Mouse (Mus musculus) C2C12 (cell line): ENCODE data around the gene Cdk14. TPM values are rescaled to one million over a fixed set of nuclear protein-coding genes. Genes with fewer than 3 reads are reported as not detected.

Source experiments
- H3K27me3 ChIP-seq: one replicate; pipeline ENCODE4 v1.6.1; 2011; ENCODE audit not compliant: control insufficient read depth, insufficient read depth, insufficient read length
- H3K36me3 ChIP-seq: one replicate; pipeline ENCODE4 v1.6.1; 2011; ENCODE audit not compliant: control insufficient read depth, insufficient read depth
- H3K4me3 ChIP-seq: one replicate; pipeline ENCODE4 v1.5.1; 2011; ENCODE audit warnings: mild to moderate bottlenecking, control low read depth; ENCODE audit not compliant: poor library complexity, insufficient read depth, severe bottlenecking
- H3K79me2 ChIP-seq: one replicate; pipeline ENCODE4 v1.6.1; 2011; ENCODE audit not compliant: control insufficient read depth, insufficient read depth
- H3K79me3 ChIP-seq: one replicate; pipeline ENCODE4 v1.6.1; 2011; ENCODE audit warnings: low read depth, control low read depth
- H3ac ChIP-seq: one replicate; pipeline ENCODE3; 2011; ENCODE audit warnings: low read depth; ENCODE audit not compliant: control insufficient read depth, insufficient read length
- CEBPB ChIP-seq: IDR thresholded peaks from one replicate; pipeline ENCODE4 v1.6.1; 2011; ENCODE audit warnings: low read depth, mild to moderate bottlenecking, control low read depth, moderate library complexity
- CTCF ChIP-seq: IDR thresholded peaks from one replicate; pipeline ENCODE4 v1.5.1; 2011; ENCODE audit not compliant: control insufficient read depth, insufficient read depth, insufficient read length
- FOSL1 ChIP-seq: IDR thresholded peaks from one replicate; pipeline ENCODE4 v1.8.0; 2011; ENCODE audit warnings: mild to moderate bottlenecking, low read length; ENCODE audit not compliant: poor library complexity, insufficient read depth, severe bottlenecking
- MAX ChIP-seq: IDR thresholded peaks from one replicate; pipeline ENCODE4 v1.6.1; 2011; ENCODE audit warnings: mild to moderate bottlenecking, control low read depth
- MYOD1 ChIP-seq: IDR thresholded peaks from one replicate; pipeline ENCODE4 v1.6.1; 2011; ENCODE audit warnings: low read depth; ENCODE audit not compliant: control insufficient read depth, insufficient read length
- MYOG ChIP-seq: IDR thresholded peaks from one replicate; pipeline ENCODE4 v1.6.1; 2011; ENCODE audit not compliant: control insufficient read depth, insufficient read length; ENCODE audit errors: extremely low read depth
- USF1 ChIP-seq: IDR thresholded peaks from one replicate; pipeline ENCODE4 v1.6.1; 2011; ENCODE audit warnings: low read depth, mild to moderate bottlenecking, control low read depth, moderate library complexity
- polyA plus RNA-seq: library from polyadenylated mRNA; unstranded; fragments of >200 nt; fragmentation: generic; extraction: Trizol; gene quantifications from one replicate; pipeline ENCODE4 v1.2.1, GENCODE M21; 2012; ENCODE audit warnings: missing spikeins

Cdk14 gene
- polyA plus RNA-seq, 1 experiment = 15.9 TPM

GRCm38 (mm10) chr5:5116775-5117522 is 303.2 kb downstream of the Cdk14 start:
- TF ChIP-seq MYOD1 (no peak), MYOG (no peak)
- Histone ChIP-seq H3K4me3 (no peak overlapping the region), H3K79me2 (no peaks in the 10 kb centered on the region), H3K27me3 (no peaks in the 10 kb centered on the region), H3K36me3 (no peaks in the 10 kb centered on the region), H3ac (no peak overlapping the region), H3K79me3 (no peaks in the 10 kb centered on the region)

- no peaks in the 10 kb centered on the region for H3K79me3 ChIP-seq
- H3K27me3 ChIP-seq = no peaks in the 10 kb centered on the region
- H3ac ChIP-seq = no peak overlapping the region
- TF ChIP-seq MAX (no peak), MYOG (no peak), USF1 (no peak), FOSL1 (no peak), CEBPB (no peak), MYOD1 (no peak), CTCF (no peak)
- no peaks in the 10 kb centered on the region for H3K79me2 ChIP-seq
- H3K36me3 ChIP-seq = no peaks in the 10 kb centered on the region
- no peak overlapping the region for H3K4me3 ChIP-seq
Measured at GRCm38 (mm10) chr5:5115546-5115945, 304.6 kb downstream of the Cdk14 start.

GRCm38 (mm10) chr5:5109621-5110020 is 310.5 kb downstream of the Cdk14 start:
- TF ChIP-seq USF1 = no peak
- TF ChIP-seq CEBPB = no peak
- TF ChIP-seq MYOG = no peak
- no peaks in the 10 kb centered on the region for H3K79me3 ChIP-seq
- no peak overlapping the region for H3K4me3 ChIP-seq
- H3K36me3 ChIP-seq = no peaks in the 10 kb centered on the region
- H3K27me3 ChIP-seq = no peaks in the 10 kb centered on the region
- no peaks in the 10 kb centered on the region for H3K79me2 ChIP-seq
- no peak overlapping the region for H3ac ChIP-seq

GRCm38 (mm10) chr5:5109017-5109416 is 311.1 kb downstream of the Cdk14 start:
- no peaks in the 10 kb centered on the region for H3K79me2 ChIP-seq
- H3K4me3 ChIP-seq = no peak overlapping the region
- H3K27me3 ChIP-seq = no peaks in the 10 kb centered on the region
- H3K79me3 ChIP-seq = no peaks in the 10 kb centered on the region
- H3ac ChIP-seq = no peak overlapping the region
- TF ChIP-seq CEBPB (no peak), MAX (no peak), MYOD1 (no peak), USF1 (no peak), MYOG (no peak), FOSL1 (no peak), CTCF (no peak)
- H3K36me3 ChIP-seq = no peaks in the 10 kb centered on the region

- Histone ChIP-seq H3K79me3 (no peaks in the 10 kb centered on the region), H3K4me3 (no peak overlapping the region), H3K27me3 (no peaks in the 10 kb centered on the region), H3ac (no peak overlapping the region), H3K36me3 (no peaks in the 10 kb centered on the region), H3K79me2 (no peaks in the 10 kb centered on the region)
- TF ChIP-seq USF1 (no peak), MYOD1 (no peak), MAX (no peak), FOSL1 (no peak), MYOG (no peak), CEBPB (no peak), CTCF (no peak)
Measured at GRCm38 (mm10) chr5:5096248-5096915, 323.7 kb downstream of the Cdk14 start.

- Histone ChIP-seq H3K79me2 (no peaks in the 10 kb centered on the region), H3ac (no peak overlapping the region), H3K79me3 (no peaks in the 10 kb centered on the region), H3K27me3 (no peaks in the 10 kb centered on the region), H3K36me3 (no peaks in the 10 kb centered on the region), H3K4me3 (no peak overlapping the region)
- TF ChIP-seq MYOD1 (no peak), FOSL1 (no peak), CTCF (no peak), CEBPB (no peak), USF1 (no peak), MAX (no peak), MYOG (no peak)
Measured at GRCm38 (mm10) chr5:5092736-5093135, 327.4 kb downstream of the Cdk14 start.
